Mouse (Mus musculus): ENCODE results near the gene Cd96.

- no peak for TF ChIP-seq CTCF (IDR thresholded peaks at IDR 0.05; ENCODE audit: control insufficient read depth, insufficient read depth, low read length)
- TF ChIP-seq POLR2A (IDR thresholded peaks at IDR 0.05; ENCODE audit: borderline replicate concordance, control insufficient read depth, low read depth, low read length) = no peak
Observed at GRCm38 (mm10) chr16:46008766-46009165, 111.3 kb downstream of the Cd96 start.

Measured in bone marrow, adult 2 months (tissue).